Mouse (Mus musculus) left cerebral cortex, adult 18-20 months (tissue): ENCODE results near the gene Fam20b. TPM values are rescaled to one million over a fixed set of nuclear protein-coding genes. Genes with fewer than 3 reads are reported as not detected.
A peak's percentile ranks its signal among the peaks of the same experiment; 100 is the strongest.

Source experiments
- DNase-seq, 2 experiments: peaks; one replicate each; pipeline ENCODE4 v3.0.0; 2021 to 2022; ENCODE audit warnings: low spot score in 2 of 2, mixed read lengths in 1 of 2
- total RNA-seq, 2 experiments: library from RNA; stranded (reverse); gene quantifications; 2 replicates each; pipeline ENCODE4 v1.2.3; 2021

The Fam20b gene
- total RNA-seq, 2 experiments from 2014 or later: 78.2 to 80.1 TPM

GRCm38 (mm10) chr1:156732996-156733395, 14.1 kb upstream of the Fam20b start:
- no peak for DNase-seq

GRCm38 (mm10) chr1:156730802-156731201, 11.9 kb upstream of the Fam20b start:
- no peak for DNase-seq

GRCm38 (mm10) chr1:156727234-156728108, 8.6 kb upstream of the Fam20b start:
- no peak for DNase-seq

- no peak for DNase-seq
Observed at GRCm38 (mm10) chr1:156722089-156722488, 3.2 kb upstream of the Fam20b start.

GRCm38 (mm10) chr1:156720046-156720445, 1.2 kb upstream of the Fam20b start:
- DNase-seq: no peak

- DNase-seq: peak; percentile 26 to 48
Observed at GRCm38 (mm10) chr1:156718286-156718949, 468 bp downstream of the Fam20b start.

- no peak for DNase-seq
Observed at GRCm38 (mm10) chr1:156717751-156718285, 1.1 kb downstream of the Fam20b start.

GRCm38 (mm10) chr1:156716681-156717080, 2.2 kb downstream of the Fam20b start:
- DNase-seq: no peak

- no peak for DNase-seq
Observed at GRCm38 (mm10) chr1:156710472-156711098, 8.3 kb downstream of the Fam20b start.

GRCm38 (mm10) chr1:156708672-156709071, 10.2 kb downstream of the Fam20b start:
- DNase-seq: no peak

- no peak for DNase-seq
Observed at GRCm38 (mm10) chr1:156705696-156706285, 13.1 kb downstream of the Fam20b start.

GRCm38 (mm10) chr1:156703444-156703843, 15.4 kb downstream of the Fam20b start:
- no peak for DNase-seq

GRCm38 (mm10) chr1:156702151-156702550, 16.7 kb downstream of the Fam20b start:
- DNase-seq: no peak

- no peak for DNase-seq
Observed at GRCm38 (mm10) chr1:156686025-156686661, 32.7 kb downstream of the Fam20b start.

- no peak for DNase-seq
Observed at GRCm38 (mm10) chr1:156679599-156679998, 39.3 kb downstream of the Fam20b start.

GRCm38 (mm10) chr1:156677230-156677629, 41.7 kb downstream of the Fam20b start:
- DNase-seq: no peak

- DNase-seq: no peak
Observed at GRCm38 (mm10) chr1:156676596-156676995, 42.3 kb downstream of the Fam20b start.

GRCm38 (mm10) chr1:156676171-156676570, 42.7 kb downstream of the Fam20b start:
- DNase-seq: peak; percentile 47 to 56

GRCm38 (mm10) chr1:156674195-156675000, 44.5 kb downstream of the Fam20b start, which contains the start of gene Tor3a:
Tor3a (minus strand) TSS chr1:156674356.
- DNase-seq: peak; percentile 39 to 57
